Mouse (Mus musculus) heart, adult 2 months (tissue): ENCODE data around the gene Plxnc1.

Experiments
- CTCF ChIP-seq: fragments of 200-600 bp; IDR thresholded peaks from 2 replicates; pipeline ENCODE4 v1.8.1; 2022; ENCODE audit warnings: antibody characterized with exemption, mild to moderate bottlenecking, moderate library complexity
- EP300 ChIP-seq: fragments of 200-500 bp; IDR thresholded peaks from 2 replicates; pipeline ENCODE4 v1.6.1; 2011; ENCODE audit warnings: low read depth, low read length, control low read depth; ENCODE audit not compliant: insufficient read depth
- POLR2A ChIP-seq: fragments of 200-500 bp; IDR thresholded peaks from 2 replicates; pipeline ENCODE4 v1.6.1; 2011; ENCODE audit warnings: mild to moderate bottlenecking, low read depth, low read length, control low read depth; ENCODE audit not compliant: insufficient read depth

DNA sequence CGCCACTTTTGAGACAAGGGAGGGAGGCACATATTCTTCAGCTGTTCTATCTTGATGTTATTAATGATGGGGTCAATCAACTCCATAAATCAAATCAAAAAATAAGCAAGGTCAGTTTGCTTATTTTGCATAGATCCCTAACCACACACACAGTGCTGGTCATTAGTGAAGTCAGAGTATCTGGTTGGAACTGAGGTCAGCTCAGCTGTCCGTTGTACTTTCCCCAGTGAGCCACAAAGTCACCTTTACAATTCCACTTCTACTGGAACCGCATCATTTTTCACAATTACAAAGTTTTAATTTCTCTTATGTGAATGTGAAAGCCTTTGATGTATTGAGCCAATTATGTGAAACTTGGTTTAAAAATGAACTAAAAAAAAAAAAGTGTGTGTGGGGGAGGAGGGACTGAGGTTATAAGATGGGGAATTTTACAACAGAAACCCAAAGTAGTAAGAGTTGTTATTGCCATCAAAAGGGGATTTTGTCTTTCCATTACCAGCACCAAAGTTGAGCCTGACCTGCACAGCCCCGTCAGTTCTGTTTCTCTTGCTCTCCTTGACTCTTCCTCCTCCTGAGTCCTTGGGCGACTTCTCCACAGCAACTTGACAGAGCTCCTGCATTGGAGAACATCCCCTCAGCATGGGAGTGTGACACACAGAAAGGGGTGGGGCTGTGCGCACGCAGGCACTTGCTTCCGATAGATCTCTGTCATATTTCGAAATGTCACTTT lies 80.3 kb downstream of the Plxnc1 start:
- TF ChIP-seq POLR2A (no peak), EP300 (no peak), CTCF (no peak)
